Mouse (Mus musculus) splenic B cell, adult 2 months (primary cell): Measurements from ENCODE around the gene Ino80b.
"Not testable (repeated sequence)": the region's sequence is repeated elsewhere in the genome, so short reads cannot be mapped to it uniquely, and the experiment has no call there.

Experiments
- DNase-seq: peaks from one replicate; pipeline ENCODE4 v3.0.0-alpha.2; 2011; ENCODE audit warnings: low read depth, low spot score
- H3K27me3 ChIP-seq: 2 replicates; pipeline ENCODE4 v1.6.1; 2012; ENCODE audit warnings: mild to moderate bottlenecking, low read length, moderate library complexity, mixed read lengths; ENCODE audit not compliant: control insufficient read depth, poor library complexity, insufficient read depth, severe bottlenecking
- H3K36me3 ChIP-seq: 2 replicates; pipeline ENCODE4 v1.6.1; 2012; ENCODE audit warnings: mild to moderate bottlenecking, low read length, moderate library complexity, mixed read lengths; ENCODE audit not compliant: control insufficient read depth, poor library complexity, insufficient read depth, severe bottlenecking

The Ino80b gene

GRCm38 (mm10) chr6:83125331-83125730 lies at the start of gene Ino80b:
Gene Ino80b, minus strand, starts transcription at chr6:83125431.
- Histone ChIP-seq H3K27me3 (no peaks in the 10 kb centered on the region), H3K36me3 (no peaks in the 10 kb centered on the region)
- no peak for DNase-seq

GRCm38 (mm10) chr6:83172240-83172920 lies 47.1 kb upstream of the Ino80b start:
- no peak for DNase-seq
- Histone ChIP-seq H3K36me3 (no peaks in the 10 kb centered on the region), H3K27me3 (no peaks in the 10 kb centered on the region)

GRCm38 (mm10) chr6:83171063-83171462 lies 45.8 kb upstream of the Ino80b start:
- H3K36me3 ChIP-seq, result no peaks in the 10 kb centered on the region
- DNase-seq, result no peak
- no peaks in the 10 kb centered on the region for H3K27me3 ChIP-seq

GRCm38 (mm10) chr6:83169872-83170271 lies 44.6 kb upstream of the Ino80b start:
- H3K36me3 ChIP-seq, result no peaks in the 10 kb centered on the region
- no peaks in the 10 kb centered on the region for H3K27me3 ChIP-seq
- no peak for DNase-seq

GRCm38 (mm10) chr6:83166243-83166630 lies 41.0 kb upstream of the Ino80b start:
- DNase-seq, result peak; percentile 49

GRCm38 (mm10) chr6:83165607-83166242 lies 40.5 kb upstream of the Ino80b start, which contains the start of gene Dctn1:
Gene Dctn1, plus strand, starts transcription at chr6:83165920.
- H3K36me3 ChIP-seq, result no peaks in the 10 kb centered on the region
- peak; percentile 96 for DNase-seq
- H3K27me3 ChIP-seq, result 0 out of 2 replicates have a peak, but pooled peaks cover 6% of the 10 kb centered on the region

More at GRCm38 (mm10) chr6:83166243-83166630, 41.0 kb upstream of the Ino80b start:
- no peaks in the 10 kb centered on the region for H3K36me3 ChIP-seq
- H3K27me3 ChIP-seq, result 0 out of 2 replicates have a peak, but pooled peaks cover 4% of the 10 kb centered on the region

GRCm38 (mm10) chr6:83165026-83165606 lies 39.9 kb upstream of the Ino80b start:
- no peak for DNase-seq
- Histone ChIP-seq H3K27me3 (0 out of 2 replicates have a peak, but pooled peaks cover 6% of the 10 kb centered on the region), H3K36me3 (no peaks in the 10 kb centered on the region)

- H3K36me3 ChIP-seq, result no peaks in the 10 kb centered on the region
- DNase-seq, result peak; percentile 72
- 0 out of 2 replicates have a peak, but pooled peaks cover 6% of the 10 kb centered on the region for H3K27me3 ChIP-seq
These were observed 37.5 kb upstream of the Ino80b start for GRCm38 (mm10) chr6:83162701-83163100.

GRCm38 (mm10) chr6:83161921-83162641 lies 36.9 kb upstream of the Ino80b start:
- Histone ChIP-seq H3K27me3 (0 out of 2 replicates have a peak, but pooled peaks cover 6% of the 10 kb centered on the region), H3K36me3 (no peaks in the 10 kb centered on the region)
- no peak for DNase-seq

GRCm38 (mm10) chr6:83161442-83161841 lies 36.2 kb upstream of the Ino80b start:
- Histone ChIP-seq H3K27me3 (0 out of 2 replicates have a peak, but pooled peaks cover 6% of the 10 kb centered on the region), H3K36me3 (no peaks in the 10 kb centered on the region)
- no peak for DNase-seq

- peak; percentile 79 for DNase-seq
- not testable (repeated sequence) for H3K36me3 ChIP-seq, H3K27me3 ChIP-seq
These were observed 34.2 kb upstream of the Ino80b start for GRCm38 (mm10) chr6:83159456-83159855.

- no peaks in the 10 kb centered on the region for H3K36me3 ChIP-seq
- H3K27me3 ChIP-seq, result 0 out of 2 replicates have a peak, but pooled peaks cover 2% of the 10 kb centered on the region
- peak; percentile 49 for DNase-seq
These were observed 31.0 kb upstream of the Ino80b start, which contains the start of the genes Wdr54 and 1700003E16Rik for GRCm38 (mm10) chr6:83156259-83156684. Gene Wdr54, minus strand, starts transcription at chr6:83156397. Gene 1700003E16Rik, plus strand, starts transcription at chr6:83156404.

GRCm38 (mm10) chr6:83155552-83156238 lies 30.5 kb upstream of the Ino80b start:
- Histone ChIP-seq H3K36me3 (no peaks in the 10 kb centered on the region), H3K27me3 (no peaks in the 10 kb centered on the region)
- DNase-seq, result peak; percentile 23

GRCm38 (mm10) chr6:83153485-83153884 lies 28.3 kb upstream of the Ino80b start:
- Histone ChIP-seq H3K27me3 (no peaks in the 10 kb centered on the region), H3K36me3 (no peaks in the 10 kb centered on the region)
- DNase-seq, result no peak
